ENCODE assay signal across 22 mouse cellular contexts in genomic region chr8:80768451-80768850, GRCm38 (mm10). TPM values are rescaled to one million over a fixed set of nuclear protein-coding genes. Genes with fewer than 3 reads are reported as not detected.
A peak's percentile ranks its signal among the peaks of the same experiment; 100 is the strongest.
DNase-seq lines count a peak whose midpoint lies in the region; ATAC-seq and TF ChIP-seq lines count a peak whose summit lies in the region.
"Had no signal": no experiment of that assay in that cellular context is flagged by ENCODE, and none has a peak within 500 bp of the region (broad histone marks: within the 10 kb centered on the region; RNA-seq: fewer than 3 reads in every experiment).

No protein-coding gene starts in this region.

- H3K9me3 ChIP-seq in intestine, embryonic 15.5 days, result no peaks in the 10 kb centered on the region
- no peaks in the 10 kb centered on the region for H3K9me3 ChIP-seq in intestine, embryonic 16.5 days (ENCODE audit: control insufficient read depth, low read length)
- H3K9me3 ChIP-seq in intestine, postnatal 0 days (ENCODE audit: control insufficient read depth), result no peaks in the 10 kb centered on the region
- no peaks in the 10 kb centered on the region for H3K9me3 ChIP-seq in hindbrain, embryonic 11.5 days (ENCODE audit: control insufficient read depth, low read length)
- H3K9me3 ChIP-seq: G1E had no signal

- WGBS in intestine, embryonic 15.5 days, result 72% methylated on average over 6 of the region's 6 CpGs
- WGBS in intestine, embryonic 16.5 days, result 72% methylated on average over 6 of the region's 6 CpGs
- 47% methylated on average over 6 of the region's 6 CpGs for WGBS in intestine, postnatal 0 days
- 93% methylated on average over 6 of the region's 6 CpGs for whole genome bisulfite sequencing in hindbrain, embryonic 11.5 days

- peak; percentile 42 for DNase-seq in heart, adult 11 months
- no peak for DNase-seq in heart, postnatal 10 days
- DNase-seq in left cerebral cortex, adult 9 months (ENCODE audit: low spot score in 2 of 2), result no peak
- DNase-seq in embryo, embryonic 9.5 days (ENCODE audit: extremely low spot score), result no peak
- DNase-seq in hindbrain, embryonic 11.5 days (ENCODE audit: low spot score), result no peak
- DNase-seq: adrenal gland, adult 2 months; adrenal gland, adult 8-10 months; adrenal gland, postnatal 10 days; adrenal gland, postnatal 14 days; adrenal gland, postnatal 25 days; adrenal gland, postnatal 36 days; B cell, adult 2 months; cerebellum, adult 11 months; cerebellum, adult 11-12 months had no signal

- no peak overlapping the region for H3K4me2 ChIP-seq in intestine, embryonic 15.5 days (replicated peaks)
- no peak overlapping the region for H3K4me2 ChIP-seq in intestine, embryonic 16.5 days (ENCODE audit: low read depth, low read length)
- no peak overlapping the region for H3K4me2 ChIP-seq in intestine, postnatal 0 days (replicated peaks; ENCODE audit: low read depth)
- H3K4me2 ChIP-seq in hindbrain, embryonic 11.5 days (replicated peaks; ENCODE audit: low read depth, low read length), result no peak overlapping the region

- H3K4me3 ChIP-seq in intestine, embryonic 15.5 days (replicated peaks), result no peak overlapping the region
- H3K4me3 ChIP-seq in intestine, embryonic 16.5 days (ENCODE audit: low read length), result no peak overlapping the region
- no peak overlapping the region for H3K4me3 ChIP-seq in intestine, postnatal 0 days (ENCODE audit: low read depth, low read length)
- no peak overlapping the region for H3K4me3 ChIP-seq in hindbrain, embryonic 11.5 days (ENCODE audit: low read depth, low read length)

- H3K4me1 ChIP-seq in intestine, embryonic 15.5 days (replicated peaks), result no peaks in the 10 kb centered on the region
- H3K4me1 ChIP-seq in intestine, embryonic 16.5 days (ENCODE audit: control insufficient read depth, insufficient read depth, low read length), result no peaks in the 10 kb centered on the region
- H3K4me1 ChIP-seq in intestine, postnatal 0 days (replicated peaks; ENCODE audit: control insufficient read depth, insufficient read depth, low read length), result no peaks in the 10 kb centered on the region
- H3K4me1 ChIP-seq in hindbrain, embryonic 11.5 days (replicated peaks; ENCODE audit: control insufficient read depth, insufficient read depth, low read length), result no peaks in the 10 kb centered on the region

- intact Hi-C loops in heart, postnatal 10 days (cut with DNase I), result no loop called here

- peaks cover 16% of the 10 kb centered on the region for H3K36me3 ChIP-seq in intestine, embryonic 15.5 days
- peaks cover 20% of the 10 kb centered on the region for H3K36me3 ChIP-seq in intestine, embryonic 16.5 days (ENCODE audit: control insufficient read depth, insufficient read depth, low read length)
- H3K36me3 ChIP-seq in intestine, postnatal 0 days (ENCODE audit: control insufficient read depth, insufficient read depth), result peaks cover 43% of the 10 kb centered on the region
- no peaks in the 10 kb centered on the region for H3K36me3 ChIP-seq in hindbrain, embryonic 11.5 days (ENCODE audit: control insufficient read depth, insufficient read depth, low read length)

- no peak overlapping the region for H3K9ac ChIP-seq in intestine, embryonic 15.5 days
- no peak overlapping the region for H3K9ac ChIP-seq in intestine, embryonic 16.5 days (ENCODE audit: low read depth, low read length)
- H3K9ac ChIP-seq in intestine, postnatal 0 days (ENCODE audit: low read depth, low read length), result no peak overlapping the region
- no peak overlapping the region for H3K9ac ChIP-seq in hindbrain, embryonic 11.5 days (ENCODE audit: low read depth, low read length)

- ATAC-seq in intestine, embryonic 15.5 days, result peak; percentile 91
- peak; percentile 93 for ATAC-seq in intestine, embryonic 16.5 days
- ATAC-seq in intestine, postnatal 0 days, result peak; percentile 91
- no peak for ATAC-seq in hindbrain, embryonic 11.5 days (ENCODE audit: low FRiP score)
- ATAC-seq: activated CD4-positive, CD25-positive, alpha-beta regulatory T cell, adult 4 months; CD4-positive, CD25-positive, alpha-beta regulatory T cell, adult 4 months; Patski had no signal

- TF ChIP-seq CTCF in intestine, postnatal 0 days (IDR thresholded peaks at IDR 0.05; ENCODE audit: low read depth), result no peak

- no peaks in the 10 kb centered on the region for H3K27me3 ChIP-seq in intestine, embryonic 15.5 days (replicated peaks)
- no peaks in the 10 kb centered on the region for H3K27me3 ChIP-seq in intestine, embryonic 16.5 days (replicated peaks; ENCODE audit: control insufficient read depth, insufficient read depth, low read length)
- no peaks in the 10 kb centered on the region for H3K27me3 ChIP-seq in intestine, postnatal 0 days (replicated peaks; ENCODE audit: control insufficient read depth, insufficient read depth, low read length)
- H3K27me3 ChIP-seq in hindbrain, embryonic 11.5 days (ENCODE audit: control insufficient read depth, insufficient read depth, low read length), result no peaks in the 10 kb centered on the region
- H3K27me3 ChIP-seq: CH12.LX, Patski had no signal

- H3K27ac ChIP-seq in intestine, embryonic 15.5 days, result no peak overlapping the region
- H3K27ac ChIP-seq in intestine, embryonic 16.5 days (ENCODE audit: low read length), result no peak overlapping the region
- H3K27ac ChIP-seq in intestine, postnatal 0 days (ENCODE audit: low read depth, low read length), result peak overlapping the region; percentile 54
- H3K27ac ChIP-seq in hindbrain, embryonic 11.5 days (ENCODE audit: low read depth, low read length), result no peak overlapping the region

RNA-seq across cellular contexts. Expression of gene Smarca5, which starts 29.2 kb away (rescaled TPM):
- total RNA-seq in heart, postnatal 10 days (2021), result 10 to 100 TPM; 40.4 to 44.6 TPM
- polyA plus RNA-seq in intestine, embryonic 15.5 days (2015; fragmentation: Nextera tagmentation; extraction: Ambion mirVana), result 66.8 and 80.9 TPM in 2 replicates
- 21.0 and 41.8 TPM in 2 replicates for polyA plus RNA-seq in intestine, embryonic 16.5 days (2015; fragmentation: Nextera tagmentation; extraction: Ambion mirVana)
- polyA plus RNA-seq in intestine, postnatal 0 days (2015; fragmentation: Nextera tagmentation; extraction: Ambion mirVana), result 28.2 and 31.4 TPM in 2 replicates
- 146 and 157 TPM in 2 replicates for polyA plus RNA-seq in hindbrain, embryonic 11.5 days (2014; fragmentation: Nextera tagmentation; extraction: Ambion mirVana)
